Mouse (Mus musculus) spleen, adult 18-20 months (tissue): ENCODE measurements around the gene Gpr174.
"Not testable (repeated sequence)": the region's sequence is repeated elsewhere in the genome, so short reads cannot be mapped to it uniquely, and the experiment has no call there.

Experiments used
- DNase-seq, 2 experiments: peaks; one replicate each; pipeline ENCODE4 v3.0.0; 2022; ENCODE audit warnings: mixed read lengths in 2 of 2

Gpr174 gene

GRCm38 (mm10) chrX:107255486-107256227 is at the start of gene Gpr174:
Gene Gpr174 (plus strand): TSS chrX:107255878.
- DNase-seq = no peak

GRCm38 (mm10) chrX:107217577-107218090 is 38.0 kb upstream of the Gpr174 start:
- DNase-seq = no peak

GRCm38 (mm10) chrX:107224846-107225245 is 30.8 kb upstream of the Gpr174 start:
- no peak for DNase-seq

GRCm38 (mm10) chrX:107231214-107231613 is 24.5 kb upstream of the Gpr174 start:
- peak in 1 of 2 experiments; percentile 10 for DNase-seq

GRCm38 (mm10) chrX:107234655-107235054 is 21.0 kb upstream of the Gpr174 start:
- DNase-seq = no peak

GRCm38 (mm10) chrX:107236461-107236860 is 19.2 kb upstream of the Gpr174 start:
- DNase-seq = no peak

- no peak for DNase-seq
Measured at GRCm38 (mm10) chrX:107250390-107250789, 5.3 kb upstream of the Gpr174 start.

GRCm38 (mm10) chrX:107264619-107265018 is 8.9 kb downstream of the Gpr174 start:
- DNase-seq = no peak

GRCm38 (mm10) chrX:107277606-107278005 is 21.9 kb downstream of the Gpr174 start:
- DNase-seq = peak; percentile 16 to 33

- no peak for DNase-seq
Measured at GRCm38 (mm10) chrX:107284211-107284610, 28.5 kb downstream of the Gpr174 start.

GRCm38 (mm10) chrX:107297861-107298260 is 42.2 kb downstream of the Gpr174 start:
- not testable (repeated sequence) for DNase-seq

- DNase-seq = no peak
Measured at GRCm38 (mm10) chrX:107298761-107299160, 43.1 kb downstream of the Gpr174 start.

- DNase-seq = no peak
Measured at GRCm38 (mm10) chrX:107306492-107306891, 50.8 kb downstream of the Gpr174 start.

GRCm38 (mm10) chrX:107312533-107312932 is 56.9 kb downstream of the Gpr174 start:
- no peak for DNase-seq

GRCm38 (mm10) chrX:107325697-107326381 is 70.2 kb downstream of the Gpr174 start:
- peak; percentile 39 to 58 for DNase-seq

- DNase-seq = peak in 1 of 2 experiments; percentile 18
Measured at GRCm38 (mm10) chrX:107329849-107330248, 74.2 kb downstream of the Gpr174 start.

- DNase-seq = no peak
Measured at GRCm38 (mm10) chrX:107336609-107337008, 80.9 kb downstream of the Gpr174 start.

- peak; percentile 50 to 69 for DNase-seq
Measured at GRCm38 (mm10) chrX:107341980-107342379, 86.3 kb downstream of the Gpr174 start.
